8 mouse cellular contexts compared by ENCODE assay signal in genomic region chr9:110672462-110673106, GRCm38 (mm10). TPM values are rescaled to one million over a fixed set of nuclear protein-coding genes. Genes with fewer than 3 reads are reported as not detected.
DNase-seq lines count a peak whose midpoint lies in the region; ATAC-seq and TF ChIP-seq lines count a peak whose summit lies in the region.

No protein-coding gene starts in this region.

- TF ChIP-seq CTCF in CH12.LX (conservative IDR thresholded peaks at IDR 0.05 in 1 of 2, IDR thresholded peaks at IDR 0.05 in 1 of 2; ENCODE audit: low read depth in 2 of 2, low read length in 2 of 2), result peak; percentile 64 to 79
- TF ChIP-seq CTCF in liver, postnatal 0 days (IDR thresholded peaks at IDR 0.05; ENCODE audit: low read depth), result peak; percentile 83

- peak; percentile 53 for DNase-seq in adrenal gland, postnatal 14 days
- no peak for DNase-seq in adrenal gland, adult 18-20 months (ENCODE audit: low spot score in 2 of 2)
- DNase-seq in CH12.LX (ENCODE audit: extremely low read depth), result no peak
- peak; percentile 49 for DNase-seq in embryo, embryonic 9.5 days (ENCODE audit: extremely low spot score)
- peak; percentile 44 for DNase-seq in hindbrain, embryonic 11.5 days (ENCODE audit: low spot score)
- DNase-seq in liver, postnatal 0 days, result peak; percentile 60
- peak; percentile 60 for DNase-seq in splenic B cell, adult 2 months (ENCODE audit: low read depth, low spot score)
- no peak for DNase-seq in right cerebral cortex, postnatal 14 days

- in situ Hi-C loops in CH12.LX (cut with MboI; ENCODE audit: low pct_ligation_motif_present, low pct_unique_long_range_greater_than_20kb, low sequenced_read_pairs), result no loop called here

- 0 out of 2 replicates have a peak, but pooled peaks have one; percentile 33 for ATAC-seq in hindbrain, embryonic 11.5 days (ENCODE audit: low FRiP score)
- ATAC-seq in liver, postnatal 0 days, result no peak

- H3K27me3 ChIP-seq in CH12.LX (replicated peaks), result no peaks in the 10 kb centered on the region
- no peaks in the 10 kb centered on the region for H3K27me3 ChIP-seq in hindbrain, embryonic 11.5 days (ENCODE audit: control insufficient read depth, insufficient read depth, low read length)
- no peaks in the 10 kb centered on the region for H3K27me3 ChIP-seq in liver, postnatal 0 days (ENCODE audit: insufficient read depth, low read length)
- H3K27me3 ChIP-seq in splenic B cell, adult 2 months (ENCODE audit: control insufficient read depth, insufficient read depth, low read length, poor library complexity, severe bottlenecking), result no peaks in the 10 kb centered on the region

- 56% methylated on average over 7 of the region's 7 CpGs for WGBS in hindbrain, embryonic 11.5 days
- 64% methylated on average over 7 of the region's 7 CpGs for WGBS in liver, postnatal 0 days (ENCODE audit: insufficient replicate concordance)

- H3K27ac ChIP-seq in CH12.LX (ENCODE audit: insufficient read depth, low read depth), result no peak overlapping the region
- 0 out of 2 replicates have a peak overlapping the region, but pooled peaks have one; percentile 13 for H3K27ac ChIP-seq in hindbrain, embryonic 11.5 days (ENCODE audit: low read depth, low read length)
- 0 out of 2 replicates have a peak overlapping the region, but pooled peaks have one; percentile 29 for H3K27ac ChIP-seq in liver, postnatal 0 days (ENCODE audit: low read depth)

- peaks cover 22 to 72% of the 10 kb centered on the region in 2 experiments for H3K4me1 ChIP-seq in CH12.LX (ENCODE audit: control insufficient read depth in 1 of 2, insufficient read depth in 2 of 2)
- H3K4me1 ChIP-seq in hindbrain, embryonic 11.5 days (replicated peaks; ENCODE audit: control insufficient read depth, insufficient read depth, low read length), result no peaks in the 10 kb centered on the region
- peaks cover 73% of the 10 kb centered on the region for H3K4me1 ChIP-seq in liver, postnatal 0 days (ENCODE audit: insufficient read depth)

- H3K36me3 ChIP-seq in CH12.LX (replicated peaks in 1 of 2; ENCODE audit: control insufficient read depth in 1 of 2, insufficient read depth in 1 of 2, low read length in 1 of 2), result peaks cover 9 to 53% of the 10 kb centered on the region in 2 experiments
- no peaks in the 10 kb centered on the region for H3K36me3 ChIP-seq in hindbrain, embryonic 11.5 days (ENCODE audit: control insufficient read depth, insufficient read depth, low read length)
- H3K36me3 ChIP-seq in liver, postnatal 0 days (replicated peaks; ENCODE audit: insufficient read depth, low read length), result no peaks in the 10 kb centered on the region; the same call in 1 of the 2 replicates
- no peaks in the 10 kb centered on the region; the same call in 1 of the 2 replicates for H3K36me3 ChIP-seq in splenic B cell, adult 2 months (ENCODE audit: control insufficient read depth, insufficient read depth, low read length, poor library complexity, severe bottlenecking)

- TF ChIP-seq EP300 in CH12.LX (IDR thresholded peaks at IDR 0.05; ENCODE audit: low read length), result no peak
- no peak for TF ChIP-seq EP300 in liver, postnatal 0 days (IDR thresholded peaks at IDR 0.05; ENCODE audit: low read depth)

- no peak overlapping the region for H3K9ac ChIP-seq in CH12.LX (ENCODE audit: insufficient read depth, low read depth)
- no peak overlapping the region for H3K9ac ChIP-seq in hindbrain, embryonic 11.5 days (ENCODE audit: low read depth, low read length)
- H3K9ac ChIP-seq in liver, postnatal 0 days (replicated peaks), result no peak overlapping the region

- no peak overlapping the region for H3K4me3 ChIP-seq in CH12.LX (replicated peaks in 1 of 3; ENCODE audit: low read depth in 2 of 3, low read length in 2 of 3, poor library complexity in 1 of 3)
- no peak overlapping the region for H3K4me3 ChIP-seq in hindbrain, embryonic 11.5 days (ENCODE audit: low read depth, low read length)
- H3K4me3 ChIP-seq in liver, postnatal 0 days (ENCODE audit: low read depth, low read length), result no peak overlapping the region

- H3K79me2 ChIP-seq in CH12.LX (replicated peaks; ENCODE audit: control insufficient read depth, extremely low read depth, insufficient read depth, poor library complexity, severe bottlenecking), result peaks cover 2% of the 10 kb centered on the region; the same call in 1 of the 2 replicates

- H3K4me2 ChIP-seq in CH12.LX (ENCODE audit: insufficient read depth, low read depth, poor library complexity, severe bottlenecking), result no peak overlapping the region
- H3K4me2 ChIP-seq in hindbrain, embryonic 11.5 days (replicated peaks; ENCODE audit: low read depth, low read length), result no peak overlapping the region
- H3K4me2 ChIP-seq in liver, postnatal 0 days (ENCODE audit: low read depth, low read length), result no peak overlapping the region; the same call in 1 of the 2 replicates

- TF ChIP-seq POLR2A in CH12.LX (IDR thresholded peaks at IDR 0.05; ENCODE audit: low read depth, low read length), result no peak

- no peaks in the 10 kb centered on the region for H3K9me3 ChIP-seq in CH12.LX (replicated peaks; ENCODE audit: low read length)
- H3K9me3 ChIP-seq in hindbrain, embryonic 11.5 days (ENCODE audit: control insufficient read depth, low read length), result no peaks in the 10 kb centered on the region
- no peaks in the 10 kb centered on the region for H3K9me3 ChIP-seq in liver, postnatal 0 days (ENCODE audit: low read length)

- dilution Hi-C loops in CH12.LX (cut with MboI; ENCODE audit: extremely low pct_ligation_motif_present, extremely low pct_unique_long_range_greater_than_20kb, low sequenced_read_pairs), result no loop called here

- peak; percentile 35 for TF ChIP-seq RAD21 in CH12.LX (IDR thresholded peaks at IDR 0.05; ENCODE audit: low read depth, low read length)

TF ChIP-seq in CH12.LX, 34 proteins besides CTCF, POLR2A, EP300 and RAD21:
- no peak for TF ChIP-seq MAX (IDR thresholded peaks at IDR 0.05; ENCODE audit: low read length)
- no peak for TF ChIP-seq TCF12 (IDR thresholded peaks at IDR 0.05; ENCODE audit: low read depth, low read length)
- TF ChIP-seq KAT2A (IDR thresholded peaks at IDR 0.05; ENCODE audit: insufficient replicate concordance, low read length), result no peak
- TF ChIP-seq ZMIZ1 (IDR thresholded peaks at IDR 0.05; ENCODE audit: low read depth, low read length), result no peak
- TF ChIP-seq USF1 (IDR thresholded peaks at IDR 0.05; ENCODE audit: low read depth, low read length), result no peak
- peak; percentile 37 for TF ChIP-seq SMC3 (IDR thresholded peaks at IDR 0.05; ENCODE audit: low read depth, low read length)
- no peak for TF ChIP-seq POLR2AphosphoS2 (IDR thresholded peaks at IDR 0.05; ENCODE audit: low read depth, low read length)

RNA-seq across cellular contexts. Expression of gene Ccdc12, which starts 16.3 kb away (rescaled TPM):
- total RNA-seq in adrenal gland, postnatal 14 days (2021), result 60.4 and 79.3 TPM in 2 replicates
- 10 to 100 TPM; 49.6 to 52.2 TPM for total RNA-seq in adrenal gland, adult 18-20 months (2021)
- total RNA-seq in CH12.LX (2012; rRNA removed) (97.8 and 122 TPM in 2 replicates), CH12.LX (2014; rRNA removed) (85.2 and 89.1 TPM in 2 replicates)
- polyA plus RNA-seq in CH12.LX (2012; ENCODE audit: insufficient read length, low read depth), result 104 and 106 TPM in 2 replicates
- polyA plus RNA-seq in hindbrain, embryonic 11.5 days (2014; fragmentation: Nextera tagmentation; extraction: Ambion mirVana), result 141 and 145 TPM in 2 replicates
- polyA plus RNA-seq in liver, postnatal 0 days (2015; fragmentation: Nextera tagmentation; extraction: Ambion mirVana), result 69.3 and 71.1 TPM in 2 replicates

RNA-seq across cellular contexts. Expression of gene Nbeal2, which starts 18.6 kb away (rescaled TPM):
- 9.1 and 15.4 TPM in 2 replicates for total RNA-seq in adrenal gland, postnatal 14 days (2021)
- total RNA-seq in adrenal gland, adult 18-20 months (2021), result 1 to 10 TPM; 8.5 to 9.8 TPM
- 8.4 and 13.6 TPM in 2 replicates for total RNA-seq in CH12.LX (2012; rRNA removed)
- total RNA-seq in CH12.LX (2014; rRNA removed), result 2.6 and 3.2 TPM in 2 replicates
- polyA plus RNA-seq in CH12.LX (2012; ENCODE audit: insufficient read length, low read depth), result 17.7 and 19.7 TPM in 2 replicates
- polyA plus RNA-seq in hindbrain, embryonic 11.5 days (2014; fragmentation: Nextera tagmentation; extraction: Ambion mirVana), result 1.9 and 2.4 TPM in 2 replicates
- 1.5 and 2.0 TPM in 2 replicates for polyA plus RNA-seq in liver, postnatal 0 days (2015; fragmentation: Nextera tagmentation; extraction: Ambion mirVana)

RNA-seq across cellular contexts. Expression of gene Nradd, which starts 48.3 kb away (rescaled TPM):
- 8.4 and 10.5 TPM in 2 replicates for total RNA-seq in adrenal gland, postnatal 14 days (2021)
- total RNA-seq in adrenal gland, adult 18-20 months (2021), result 10 to 100 TPM; 11.0 to 14.0 TPM
- total RNA-seq in CH12.LX (2012; rRNA removed) (8.9 TPM in 2 replicates), CH12.LX (2014; rRNA removed) (17.7 and 18.4 TPM in 2 replicates)
- polyA plus RNA-seq in CH12.LX (2012; ENCODE audit: insufficient read length, low read depth), result 15.0 and 15.8 TPM in 2 replicates
- polyA plus RNA-seq in hindbrain, embryonic 11.5 days (2014; fragmentation: Nextera tagmentation; extraction: Ambion mirVana), result 21.9 and 22.0 TPM in 2 replicates
- polyA plus RNA-seq in liver, postnatal 0 days (2015; fragmentation: Nextera tagmentation; extraction: Ambion mirVana), result 1.3 and 1.4 TPM in 2 replicates

Comparison
In these comparisons a context has a peak if more than half of its experiments do, and no peak if none do; other contexts are left out.
1. DNase-seq: peak in adrenal gland, postnatal 14 days (single experiment), embryo, embryonic 9.5 days (single experiment), hindbrain, embryonic 11.5 days (single experiment), liver, postnatal 0 days (single experiment) and splenic B cell, adult 2 months (single experiment); none in adrenal gland, adult 18-20 months (0 of 2), CH12.LX (single experiment) and right cerebral cortex, postnatal 14 days (single experiment).